Mouse (Mus musculus): ENCODE data around the gene Cln3.

Gene Cln3

GRCm38 (mm10) chr7:126594862-126595561 lies 9.4 kb upstream of the Cln3 start, which contains the start of gene Il27:
TSS of gene Il27 (minus strand) at chr7:126594941.
- DNase-seq, result no peak

GRCm38 (mm10) chr7:126587779-126588178 lies 2.2 kb upstream of the Cln3 start:
- DNase-seq, result no peak

GRCm38 (mm10) chr7:126586839-126587238 lies 1.2 kb upstream of the Cln3 start:
- DNase-seq, result no peak

GRCm38 (mm10) chr7:126584506-126584977 lies 1.1 kb downstream of the Cln3 start, which contains the start of gene Apobr:
TSS of gene Apobr (plus strand) at chr7:126584942.
- peak; percentile 61 for DNase-seq

- peak; percentile 17 for DNase-seq
Measured at GRCm38 (mm10) chr7:126583761-126584160, 1.9 kb downstream of the Cln3 start.

- peak; percentile 89 for DNase-seq
Measured at GRCm38 (mm10) chr7:126583251-126583709, 2.3 kb downstream of the Cln3 start.

- peak; percentile 48 for DNase-seq
Measured at GRCm38 (mm10) chr7:126582759-126583158, 2.9 kb downstream of the Cln3 start.

- DNase-seq, result no peak
Measured at GRCm38 (mm10) chr7:126581661-126582060, 4.0 kb downstream of the Cln3 start.

- peak; percentile 70 for DNase-seq
Measured at GRCm38 (mm10) chr7:126579172-126579571, 6.4 kb downstream of the Cln3 start.

GRCm38 (mm10) chr7:126576946-126577345 lies 8.7 kb downstream of the Cln3 start:
- peak; percentile 71 for DNase-seq

- DNase-seq, result peak; percentile 87
Measured at GRCm38 (mm10) chr7:126566094-126566765, 19.4 kb downstream of the Cln3 start, which contains the start of gene Eif3c. TSS of gene Eif3c (minus strand) at chr7:126566411.

- DNase-seq, result no peak
Measured at GRCm38 (mm10) chr7:126565693-126566092, 19.9 kb downstream of the Cln3 start.

GRCm38 (mm10) chr7:126556635-126557034 lies 29.0 kb downstream of the Cln3 start:
- DNase-seq, result no peak

- DNase-seq, result peak; percentile 47
Measured at GRCm38 (mm10) chr7:126554796-126555195, 30.8 kb downstream of the Cln3 start.

GRCm38 (mm10) chr7:126545631-126546030 lies 40.0 kb downstream of the Cln3 start:
- no peak for DNase-seq

GRCm38 (mm10) chr7:126541661-126542060 lies 44.0 kb downstream of the Cln3 start:
- no peak for DNase-seq

GRCm38 (mm10) chr7:126537820-126538585 lies 47.6 kb downstream of the Cln3 start:
- peak; percentile 32 for DNase-seq

GRCm38 (mm10) chr7:126536466-126536865 lies 49.2 kb downstream of the Cln3 start:
- DNase-seq, result no peak

- no peak for DNase-seq
Measured at GRCm38 (mm10) chr7:126535766-126536165, 49.9 kb downstream of the Cln3 start.

- no peak for DNase-seq
Measured at GRCm38 (mm10) chr7:126533434-126533833, 52.2 kb downstream of the Cln3 start.

GRCm38 (mm10) chr7:126528166-126528577 lies 57.4 kb downstream of the Cln3 start:
- peak; percentile 33 for DNase-seq

GRCm38 (mm10) chr7:126523316-126523715 lies 62.3 kb downstream of the Cln3 start:
- no peak for DNase-seq

All from thymus, postnatal 14 days (tissue).